Comparison of ENCODE assay signal across 14 mouse cellular contexts in genomic region chr3:123754011-123754610, GRCm38 (mm10).
DNase-seq lines count a peak whose midpoint lies in the region; ATAC-seq lines count a peak whose summit lies in the region.
"Had no signal": no experiment of that assay in that cellular context is flagged by ENCODE, and none has a peak within 500 bp of the region (broad histone marks: within the 10 kb centered on the region; RNA-seq: fewer than 3 reads in every experiment).

No protein-coding gene starts in this region.

- ATAC-seq in intestine, embryonic 16.5 days, result no peak

- no peaks in the 10 kb centered on the region for H3K4me1 ChIP-seq in intestine, embryonic 16.5 days (ENCODE audit: control insufficient read depth, insufficient read depth, low read length)
- H3K4me1 ChIP-seq: limb, embryonic 12.5 days had no signal

- DNase-seq in left cerebral cortex, adult 18-20 months (ENCODE audit: low spot score in 2 of 2), result peak; percentile 19 to 43
- no peak for DNase-seq in left cerebral cortex, postnatal 10 days (ENCODE audit: extremely low spot score in 1 of 2, low spot score in 2 of 2)
- DNase-seq in brain, adult 2 months (ENCODE audit: low read depth, low spot score), result peak; percentile 83
- peak; percentile 9 to 16 for DNase-seq in frontal cortex, postnatal 10 days (ENCODE audit: low spot score in 2 of 2)
- peak; percentile 81 for DNase-seq in telencephalon, adult 2 months (ENCODE audit: low read depth, low spot score)
- no peak for DNase-seq in urinary bladder, postnatal 25 days (ENCODE audit: low spot score)
- DNase-seq: adrenal gland, adult 8-10 months; cerebellum, postnatal 14 days; kidney, postnatal 10 days; retina, postnatal 1 day; thymus, adult 2 months had no signal

- H3K4me3 ChIP-seq in intestine, embryonic 16.5 days (ENCODE audit: low read length), result no peak overlapping the region
- H3K4me3 ChIP-seq: heart, embryonic 13.5 days; limb, embryonic 12.5 days had no signal

- H3K4me2 ChIP-seq in intestine, embryonic 16.5 days (ENCODE audit: low read depth, low read length), result no peak overlapping the region
- H3K4me2 ChIP-seq: heart, embryonic 13.5 days; limb, embryonic 12.5 days had no signal

- H3K27ac ChIP-seq in intestine, embryonic 16.5 days (ENCODE audit: low read length), result no peak overlapping the region
- H3K27ac ChIP-seq: heart, embryonic 13.5 days; limb, embryonic 12.5 days had no signal

- no peaks in the 10 kb centered on the region for H3K9me3 ChIP-seq in intestine, embryonic 16.5 days (ENCODE audit: control insufficient read depth, low read length)
- H3K9me3 ChIP-seq: heart, embryonic 13.5 days; limb, embryonic 12.5 days had no signal

- 52% methylated on average over 7 of the region's 7 CpGs for WGBS in intestine, embryonic 16.5 days

- intact Hi-C loops in left cerebral cortex, postnatal 10 days (cut with DNase I), result loop anchor here (10.0 kb wide), 1 partner anchor 321 kb away; no protein-coding TSS in a partner anchor

- no peaks in the 10 kb centered on the region for H3K27me3 ChIP-seq in intestine, embryonic 16.5 days (replicated peaks; ENCODE audit: control insufficient read depth, insufficient read depth, low read length)
- H3K27me3 ChIP-seq: heart, embryonic 13.5 days; limb, embryonic 12.5 days had no signal

- H3K9ac ChIP-seq in intestine, embryonic 16.5 days (ENCODE audit: low read depth, low read length), result no peak overlapping the region
- H3K9ac ChIP-seq: heart, embryonic 13.5 days; limb, embryonic 12.5 days had no signal

- H3K36me3 ChIP-seq in intestine, embryonic 16.5 days (ENCODE audit: control insufficient read depth, insufficient read depth, low read length), result no peaks in the 10 kb centered on the region
- H3K36me3 ChIP-seq: heart, embryonic 13.5 days; limb, embryonic 12.5 days had no signal

Comparison
In these comparisons a context has a peak if more than half of its experiments do, and no peak if none do; other contexts are left out.
1. DNase-seq: peak in left cerebral cortex, adult 18-20 months (2 of 2), brain, adult 2 months (single experiment), frontal cortex, postnatal 10 days (2 of 2) and telencephalon, adult 2 months (single experiment); none in left cerebral cortex, postnatal 10 days (0 of 2) and urinary bladder, postnatal 25 days (single experiment).